Mouse (Mus musculus): ENCODE results near the gene Trappc5. TPM values are rescaled to one million over a fixed set of nuclear protein-coding genes. Genes with fewer than 3 reads are reported as not detected.

The Trappc5 gene
- polyA plus RNA-seq (2017; shearing (Covaris generic)): 34.8 TPM

DNA sequence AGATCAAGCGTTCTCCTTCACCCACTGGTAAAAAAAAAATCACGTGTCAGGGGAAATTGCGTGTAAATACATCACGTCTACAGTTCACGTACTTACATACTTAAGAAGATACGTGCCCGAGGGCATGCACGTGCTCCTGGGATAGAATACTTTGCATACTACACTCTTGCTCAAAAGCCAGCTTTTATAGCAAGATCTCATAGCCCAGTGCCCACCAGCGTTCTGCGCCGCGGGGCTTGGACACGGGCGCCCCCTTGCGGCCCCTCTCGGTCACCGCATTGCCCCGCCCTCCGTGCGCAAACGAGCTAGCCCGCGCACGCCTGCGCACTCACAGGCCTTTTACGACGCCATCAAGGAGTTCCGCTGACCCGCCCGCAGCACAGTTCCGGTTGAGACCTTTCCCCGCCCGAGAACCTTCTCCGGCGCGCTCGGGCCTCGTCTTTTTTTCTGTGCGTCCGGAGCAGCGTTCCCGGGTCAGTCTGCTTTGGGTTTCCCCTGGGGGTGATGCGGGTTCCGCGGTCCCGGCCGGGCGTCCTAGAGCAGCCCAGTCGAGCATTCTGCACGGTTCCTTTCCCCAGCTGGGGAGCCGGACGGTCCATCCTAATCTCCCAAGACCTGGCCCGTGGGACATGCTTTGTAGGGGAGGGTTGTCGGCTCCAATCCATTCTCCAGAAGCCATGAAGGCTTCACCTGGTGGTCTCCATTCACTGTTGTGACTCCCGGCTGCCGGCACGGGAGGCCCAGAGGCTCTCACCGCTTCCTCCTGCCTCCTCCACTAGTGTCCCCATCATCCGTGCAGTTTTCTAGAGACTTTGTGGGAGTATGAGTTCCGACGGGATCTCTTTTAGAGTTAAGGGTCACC is at the start of gene Trappc5:
Gene Trappc5 (plus strand): TSS at position 169 of the 862 bp plus-strand sequence.

GRCm38 (mm10) chr8:3630647-3631477 is 45.2 kb upstream of the Trappc5 start, which contains the start of gene Stxbp2:
Stxbp2 (plus strand) TSS chr8:3630955.

GRCm38 (mm10) chr8:3655526-3655925 is 20.6 kb upstream of the Trappc5 start, which contains the start of gene Retn:
Retn (plus strand) TSS chr8:3655770.

GRCm38 (mm10) chr8:3665507-3665906 is 10.6 kb upstream of the Trappc5 start, which contains the start of gene Mcemp1:
Mcemp1 (plus strand) TSS chr8:3665754.

GRCm38 (mm10) chr8:3671980-3672491 is 4.1 kb upstream of the Trappc5 start, which contains the start of gene Fcor:
Fcor (minus strand) TSS chr8:3672362.

DNA sequence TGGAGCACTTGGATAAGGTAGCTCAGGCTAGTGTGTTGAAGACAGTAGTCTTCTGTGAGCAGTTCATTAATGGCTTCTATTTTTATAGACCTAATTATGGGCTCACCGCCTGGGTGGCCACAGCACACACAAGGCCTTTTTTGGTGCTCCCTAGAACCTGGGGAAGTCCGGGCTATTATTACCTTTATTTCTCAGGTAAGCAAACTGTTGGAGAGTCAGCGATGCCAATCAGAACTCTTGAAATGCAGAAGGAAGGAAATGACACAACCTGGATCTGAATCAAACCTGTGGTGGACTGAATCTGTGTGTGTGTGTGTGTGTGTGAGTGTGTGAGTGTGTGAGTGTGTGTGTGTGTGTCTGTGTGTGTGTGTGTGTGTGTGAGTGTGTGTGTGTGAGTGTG is 18.0 kb downstream of the Trappc5 start, which contains the start of gene Fcer2a:
Gene Fcer2a (minus strand): TSS at position 55 of the 400 bp plus-strand sequence.

GRCm38 (mm10) chr8:3720551-3720950 is 44.5 kb downstream of the Trappc5 start, which contains the start of gene Clec4g:
Clec4g (minus strand) TSS chr8:3720651.

Other genes starting within 250 kb of the Trappc5 start
- 7.5 TPM for gene Pex11g, start 208.6 kb upstream of the Trappc5 start, polyA plus RNA-seq (2017; shearing (Covaris generic))
- 0.16 TPM for gene Tex45, start 205.4 kb upstream of the Trappc5 start, polyA plus RNA-seq (2017; shearing (Covaris generic))
- 9.0 TPM for gene Zfp358, start 183.2 kb upstream of the Trappc5 start, polyA plus RNA-seq (2017; shearing (Covaris generic))
- gene Mcoln1, start 175.8 kb upstream of the Trappc5 start, polyA plus RNA-seq (2017; shearing (Covaris generic)): 132 TPM
- gene Pnpla6, start 160.9 kb upstream of the Trappc5 start, polyA plus RNA-seq (2017; shearing (Covaris generic)): 42.3 TPM
- not detected for gene C330021F23Rik, start 108.3 kb upstream of the Trappc5 start, polyA plus RNA-seq (2017; shearing (Covaris generic))
- 0.29 TPM for gene Camsap3, start 89.0 kb upstream of the Trappc5 start, polyA plus RNA-seq (2017; shearing (Covaris generic))
- gene Xab2, start 55.0 kb upstream of the Trappc5 start, polyA plus RNA-seq (2017; shearing (Covaris generic)): 113 TPM
- gene Pet100, start 54.8 kb upstream of the Trappc5 start, polyA plus RNA-seq (2017; shearing (Covaris generic)): 116 TPM
- not detected for gene Pcp2, start 50.8 kb upstream of the Trappc5 start, polyA plus RNA-seq (2017; shearing (Covaris generic))
- 228 TPM for gene Stxbp2, start 45.3 kb upstream of the Trappc5 start, polyA plus RNA-seq (2017; shearing (Covaris generic))
- gene Retn, start 20.5 kb upstream of the Trappc5 start, polyA plus RNA-seq (2017; shearing (Covaris generic)): not detected
- gene Mcemp1, start 10.5 kb upstream of the Trappc5 start, polyA plus RNA-seq (2017; shearing (Covaris generic)): 0.28 TPM
- gene Fcor, start 3.9 kb upstream of the Trappc5 start, polyA plus RNA-seq (2017; shearing (Covaris generic)): not detected
- gene Fcer2a, start 17.9 kb downstream of the Trappc5 start, polyA plus RNA-seq (2017; shearing (Covaris generic)): 1.1 TPM
- gene Clec4g, start 44.4 kb downstream of the Trappc5 start, polyA plus RNA-seq (2017; shearing (Covaris generic)): not detected
- gene Cd209a, start 72.7 kb downstream of the Trappc5 start, polyA plus RNA-seq (2017; shearing (Covaris generic)): 0.42 TPM
- 0.10 TPM for gene Cd209e, start 178.0 kb downstream of the Trappc5 start, polyA plus RNA-seq (2017; shearing (Covaris generic))
- gene Cd209d, start 202.3 kb downstream of the Trappc5 start, polyA plus RNA-seq (2017; shearing (Covaris generic)): not detected

Measured in CD4-positive, CD25-positive, alpha-beta regulatory T cell (primary cell).